Mouse (Mus musculus) stomach, embryonic 16.5 days (tissue): ENCODE results near the gene Atf7ip. TPM values are rescaled to one million over a fixed set of nuclear protein-coding genes. Genes with fewer than 3 reads are reported as not detected.

Experiments used
- ATAC-seq: fragments of 200-750 bp; cut with Nextera tagmentation; 2 replicates; pipeline ENCODE4 v1.8.0; 2017; ENCODE audit warnings: moderate number of reproducible peaks, moderate TSS enrichment; ENCODE audit not compliant: insufficient read depth, low FRiP score
- H3K27ac ChIP-seq: fragments of 300-500 bp; sonication (generic); 2 replicates; pipeline ENCODE4 v1.5.1; 2014; ENCODE audit warnings: low read length
- H3K27me3 ChIP-seq: fragments of 300-500 bp; sonication (generic); 2 replicates; pipeline ENCODE4 v1.6.1; 2014; ENCODE audit warnings: low read length, control low read depth, mixed read lengths; ENCODE audit not compliant: control insufficient read depth, insufficient read depth
- H3K36me3 ChIP-seq: fragments of 300-500 bp; sonication (generic); 2 replicates; pipeline ENCODE4 v1.6.1; 2014; ENCODE audit warnings: low read length; ENCODE audit not compliant: control insufficient read depth, insufficient read depth
- H3K4me1 ChIP-seq: fragments of 300-500 bp; sonication (generic); 2 replicates; pipeline ENCODE4 v1.6.1; 2014; ENCODE audit warnings: low read length, control low read depth, mixed read lengths; ENCODE audit not compliant: control insufficient read depth, insufficient read depth
- H3K4me2 ChIP-seq: fragments of 300-500 bp; sonication (generic); 2 replicates; pipeline ENCODE4 v1.6.1; 2014; ENCODE audit warnings: low read depth, low read length, mixed read lengths
- H3K4me3 ChIP-seq: fragments of 300-500 bp; sonication (generic); replicated peaks from 2 replicates; pipeline ENCODE4 v1.5.1; 2014; ENCODE audit warnings: mild to moderate bottlenecking, low read length
- H3K9ac ChIP-seq: fragments of 300-500 bp; sonication (generic); 2 replicates; pipeline ENCODE4 v1.6.1; 2014; ENCODE audit warnings: low read length
- H3K9me3 ChIP-seq: fragments of 300-500 bp; sonication (generic); replicated peaks from 2 replicates; pipeline ENCODE4 v1.6.1; 2016; ENCODE audit warnings: low read length, control low read depth; ENCODE audit not compliant: control insufficient read depth
- WGBS: fragments of 180-500 bp; shearing (Covaris S2); extraction: QIAGEN DNeasy Blood & Tissue Kit; methylation state at CpG from one replicate; pipeline ENCODE4 v1.1.7; 2014; 5-methylcytosine and 5-hydroxymethylcytosine counted together
- polyA plus RNA-seq: library from polyadenylated mRNA; unstranded; fragments of >200 nt; fragmentation: Nextera tagmentation; extraction: Ambion mirVana; gene quantifications from 2 replicates; pipeline ENCODE4 v1.2.1, GENCODE M21; 2015

Gene Atf7ip
- polyA plus RNA-seq, 1 experiment from 2014 or later, result 34.0 TPM

- Histone ChIP-seq H3K4me1 (no peaks in the 10 kb centered on the region), H3K4me2 (no peak overlapping the region), H3K4me3 (no peak overlapping the region), H3K9ac (no peak overlapping the region), H3K27ac (peak overlapping the region; percentile 43; the same call in 1 of the 2 replicates), H3K9me3 (no peaks in the 10 kb centered on the region; the same call in 1 of the 2 replicates), H3K36me3 (no peaks in the 10 kb centered on the region), H3K27me3 (no peaks in the 10 kb centered on the region)
- ATAC-seq, result peak; percentile 75; the same call in 1 of the 2 replicates
- 33% methylated on average over 1 of the region's 1 CpGs for WGBS
Measured at GRCm38 (mm10) chr6:136477878-136478277, 28.1 kb upstream of the Atf7ip start.

GRCm38 (mm10) chr6:136483531-136483930 lies 22.4 kb upstream of the Atf7ip start:
- ATAC-seq, result no peak
- 87% methylated on average over 2 of the region's 2 CpGs for WGBS
- H3K27ac ChIP-seq, result no peak overlapping the region
- no peak overlapping the region for H3K9ac ChIP-seq
- H3K4me1 ChIP-seq, result no peaks in the 10 kb centered on the region
- H3K9me3 ChIP-seq, result no peaks in the 10 kb centered on the region; the same call in 1 of the 2 replicates
- no peaks in the 10 kb centered on the region for H3K36me3 ChIP-seq
- H3K4me2 ChIP-seq, result no peak overlapping the region
- H3K27me3 ChIP-seq, result no peaks in the 10 kb centered on the region
- no peak overlapping the region for H3K4me3 ChIP-seq

DNA sequence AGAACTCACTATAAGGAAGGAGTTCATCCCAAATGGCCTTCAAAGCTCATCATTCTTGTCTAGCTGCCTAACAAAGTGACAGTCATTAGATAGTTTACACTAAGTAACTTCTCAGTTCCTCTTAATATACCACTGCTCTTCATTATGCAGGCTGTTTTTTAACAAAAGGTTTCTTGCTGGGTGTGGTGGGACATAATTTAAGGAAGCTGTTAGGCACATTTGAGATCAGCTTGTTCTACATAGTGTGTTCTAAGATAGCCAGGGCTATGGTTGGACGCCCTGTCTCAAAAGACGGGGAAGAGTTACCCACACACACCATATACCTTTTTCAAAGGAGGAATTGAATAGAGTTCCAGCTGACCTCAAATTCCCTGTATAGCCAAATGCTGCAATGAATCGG lies 21.9 kb upstream of the Atf7ip start:
- H3K27ac ChIP-seq, result no peak overlapping the region; the same call in 1 of the 2 replicates

GRCm38 (mm10) chr6:136486166-136486565 lies 19.8 kb upstream of the Atf7ip start:
- H3K4me1 ChIP-seq, result 0 out of 2 replicates have a peak, but pooled peaks cover 2% of the 10 kb centered on the region
- no peak overlapping the region for H3K4me3 ChIP-seq
- H3K9ac ChIP-seq, result no peak overlapping the region
- 81% methylated on average over 4 of the region's 4 CpGs for WGBS
- H3K36me3 ChIP-seq, result no peaks in the 10 kb centered on the region
- no peaks in the 10 kb centered on the region for H3K27me3 ChIP-seq
- H3K27ac ChIP-seq, result no peak overlapping the region
- ATAC-seq, result no peak
- H3K9me3 ChIP-seq, result no peaks in the 10 kb centered on the region
- H3K4me2 ChIP-seq, result no peak overlapping the region

More for the DNA sequence above, 21.9 kb upstream of the Atf7ip start:
- WGBS, result 86% methylated on average over 3 of the region's 3 CpGs
- H3K4me3 ChIP-seq, result no peak overlapping the region
- H3K4me2 ChIP-seq, result no peak overlapping the region
- H3K27me3 ChIP-seq, result no peaks in the 10 kb centered on the region
- no peak overlapping the region for H3K9ac ChIP-seq
- no peaks in the 10 kb centered on the region; the same call in 1 of the 2 replicates for H3K9me3 ChIP-seq
- no peaks in the 10 kb centered on the region for H3K36me3 ChIP-seq
- no peak for ATAC-seq
- H3K4me1 ChIP-seq, result no peaks in the 10 kb centered on the region

- 47% methylated on average over 36 of the region's 36 CpGs for WGBS
- Histone ChIP-seq H3K36me3 (no peaks in the 10 kb centered on the region), H3K27ac (no peak overlapping the region), H3K4me3 (no peak overlapping the region), H3K9ac (no peak overlapping the region), H3K4me2 (peak overlapping the region; percentile 37; the same call in 1 of the 2 replicates), H3K9me3 (no peaks in the 10 kb centered on the region), H3K27me3 (no peaks in the 10 kb centered on the region), H3K4me1 (peaks cover 7% of the 10 kb centered on the region; the same call in 1 of the 2 replicates)
- ATAC-seq, result 0 out of 2 replicates have a peak, but pooled peaks have one; percentile 29
Measured at GRCm38 (mm10) chr6:136486801-136487553, 19.0 kb upstream of the Atf7ip start.

- WGBS, result 93% methylated on average over 1 of the region's 1 CpGs
- no peaks in the 10 kb centered on the region for H3K36me3 ChIP-seq
- ATAC-seq, result no peak
Measured at GRCm38 (mm10) chr6:136487554-136487950, 18.4 kb upstream of the Atf7ip start.

GRCm38 (mm10) chr6:136489899-136490298 lies 16.1 kb upstream of the Atf7ip start:
- ATAC-seq, result peak; percentile 63; the same call in 1 of the 2 replicates
- Histone ChIP-seq H3K36me3 (no peaks in the 10 kb centered on the region), H3K4me3 (no peak overlapping the region), H3K27ac (peak overlapping the region; percentile 82), H3K9ac (no peak overlapping the region), H3K9me3 (no peaks in the 10 kb centered on the region), H3K4me2 (no peak overlapping the region), H3K4me1 (peaks cover 9% of the 10 kb centered on the region), H3K27me3 (no peaks in the 10 kb centered on the region)
- WGBS, result 53% methylated on average over 3 of the region's 3 CpGs

More at GRCm38 (mm10) chr6:136487554-136487950, 18.4 kb upstream of the Atf7ip start:
- Histone ChIP-seq H3K4me1 (peaks cover 7% of the 10 kb centered on the region; the same call in 1 of the 2 replicates), H3K9me3 (no peaks in the 10 kb centered on the region), H3K4me2 (no peak overlapping the region), H3K4me3 (no peak overlapping the region), H3K27me3 (no peaks in the 10 kb centered on the region), H3K9ac (no peak overlapping the region), H3K27ac (no peak overlapping the region)

GRCm38 (mm10) chr6:136490516-136491475 lies 15.2 kb upstream of the Atf7ip start:
- no peaks in the 10 kb centered on the region for H3K9me3 ChIP-seq
- peak overlapping the region; percentile 82 for H3K27ac ChIP-seq
- no peak for ATAC-seq
- H3K27me3 ChIP-seq, result no peaks in the 10 kb centered on the region
- WGBS, result 58% methylated on average over 6 of the region's 6 CpGs
- no peak overlapping the region for H3K4me2 ChIP-seq
- H3K4me3 ChIP-seq, result no peak overlapping the region
- H3K36me3 ChIP-seq, result no peaks in the 10 kb centered on the region
- peaks cover 9% of the 10 kb centered on the region for H3K4me1 ChIP-seq
- no peak overlapping the region for H3K9ac ChIP-seq
